Mouse (Mus musculus): ENCODE data around the gene Dnm3. TPM values are rescaled to one million over a fixed set of nuclear protein-coding genes. Genes with fewer than 3 reads are reported as not detected.

Gene Dnm3
- total and polyA plus RNA-seq, 3 experiments, result not detected

GRCm38 (mm10) chr1:162223258-162223940, 254.4 kb downstream of the Dnm3 start:
- Histone ChIP-seq H3K79me2 (ENCODE audit: control insufficient read depth, insufficient read depth, low read length, poor library complexity) (no peaks in the 10 kb centered on the region), H3K9ac (ENCODE audit: control insufficient read depth, low read depth, low read length, poor library complexity, severe bottlenecking) (no peak overlapping the region), H3K9me3 (replicated peaks; ENCODE audit: insufficient read depth, low read length) (no peaks in the 10 kb centered on the region), H3K36me3 (ENCODE audit: control insufficient read depth in 1 of 2, insufficient read depth in 2 of 2, low read length in 2 of 2) (no peaks in the 10 kb centered on the region), H3K4me1 (ENCODE audit: control insufficient read depth in 1 of 2, insufficient read depth in 2 of 2, low read length in 2 of 2) (no peaks in the 10 kb centered on the region), H3K4me3 (ENCODE audit: control insufficient read depth in 1 of 2, insufficient read depth in 1 of 2, low read depth in 2 of 2, low read length in 2 of 2) (no peak overlapping the region), H3K27me3 (ENCODE audit: control insufficient read depth in 1 of 2, insufficient read depth in 2 of 2, low read length in 2 of 2) (no peaks in the 10 kb centered on the region), H3K27ac (ENCODE audit: control insufficient read depth, low read depth, low read length) (no peak overlapping the region)
- TF ChIP-seq MAZ (IDR thresholded peaks at IDR 0.05; ENCODE audit: low read depth, low read length), result no peak
- TF ChIP-seq ELF1 (IDR thresholded peaks at IDR 0.05; ENCODE audit: low read depth, low read length), result no peak
- no peak for TF ChIP-seq CHD2 (IDR thresholded peaks at IDR 0.05; ENCODE audit: low read length)
- TF ChIP-seq MYB (IDR thresholded peaks at IDR 0.05; ENCODE audit: low read depth, low read length), result no peak
- no peak for DNase-seq (ENCODE audit: low read depth, low spot score)

- no peaks in the 10 kb centered on the region for H3K9me3 ChIP-seq (replicated peaks; ENCODE audit: insufficient read depth, low read length)
- TF ChIP-seq POLR2AphosphoS5 (IDR thresholded peaks at IDR 0.05; ENCODE audit: borderline replicate concordance, low read depth, low read length) (no peak), ZMIZ1 (IDR thresholded peaks at IDR 0.05; ENCODE audit: low read depth, low read length) (no peak)
- H3K27me3 ChIP-seq (ENCODE audit: control insufficient read depth in 1 of 2, insufficient read depth in 2 of 2, low read length in 2 of 2), result no peaks in the 10 kb centered on the region
- DNase-seq (ENCODE audit: low read depth, low spot score), result no peak
- H3K4me1 ChIP-seq (ENCODE audit: control insufficient read depth in 1 of 2, insufficient read depth in 2 of 2, low read length in 2 of 2), result no peaks in the 10 kb centered on the region
- no peaks in the 10 kb centered on the region for H3K36me3 ChIP-seq (ENCODE audit: control insufficient read depth in 1 of 2, insufficient read depth in 2 of 2, low read length in 2 of 2)
- H3K27ac ChIP-seq (ENCODE audit: control insufficient read depth, low read depth, low read length), result no peak overlapping the region
- H3K79me2 ChIP-seq (ENCODE audit: control insufficient read depth, insufficient read depth, low read length, poor library complexity), result no peaks in the 10 kb centered on the region
- H3K4me3 ChIP-seq (ENCODE audit: control insufficient read depth in 1 of 2, insufficient read depth in 1 of 2, low read depth in 2 of 2, low read length in 2 of 2), result no peak overlapping the region
- H3K9ac ChIP-seq (ENCODE audit: control insufficient read depth, low read depth, low read length, poor library complexity, severe bottlenecking), result no peak overlapping the region
Measured at GRCm38 (mm10) chr1:162222353-162222752, 255.5 kb downstream of the Dnm3 start.

- no peak overlapping the region for H3K27ac ChIP-seq (ENCODE audit: control insufficient read depth, low read depth, low read length)
- H3K9ac ChIP-seq (ENCODE audit: control insufficient read depth, low read depth, low read length, poor library complexity, severe bottlenecking), result no peak overlapping the region
- no peaks in the 10 kb centered on the region for H3K4me1 ChIP-seq (ENCODE audit: control insufficient read depth in 1 of 2, insufficient read depth in 2 of 2, low read length in 2 of 2)
- DNase-seq (ENCODE audit: low read depth, low spot score), result no peak
- TF ChIP-seq ETS1 (IDR thresholded peaks at IDR 0.05; ENCODE audit: low read depth, low read length) (no peak), ZC3H11A (IDR thresholded peaks at IDR 0.05; ENCODE audit: low read depth, low read length) (no peak), TCF12 (IDR thresholded peaks at IDR 0.05; ENCODE audit: low read depth, low read length) (no peak), POLR2AphosphoS5 (IDR thresholded peaks at IDR 0.05; ENCODE audit: borderline replicate concordance, low read depth, low read length) (no peak), CHD1 (IDR thresholded peaks at IDR 0.05; ENCODE audit: low read depth, low read length) (no peak), SIN3A (IDR thresholded peaks at IDR 0.05; ENCODE audit: low read length) (no peak), RCOR1 (IDR thresholded peaks at IDR 0.05; ENCODE audit: low read depth, low read length) (no peak), RAD21 (IDR thresholded peaks at IDR 0.05; ENCODE audit: low read depth, low read length) (no peak), CHD2 (IDR thresholded peaks at IDR 0.05; ENCODE audit: low read length) (no peak), POLR2AphosphoS2 (IDR thresholded peaks at IDR 0.05; ENCODE audit: low read length) (no peak), JUND (IDR thresholded peaks at IDR 0.05; ENCODE audit: low read depth, low read length) (no peak), MEF2A (IDR thresholded peaks at IDR 0.05; ENCODE audit: extremely low read depth, insufficient replicate concordance, low read depth, low read length, poor library complexity, severe bottlenecking) (no peak), ZKSCAN1 (IDR thresholded peaks at IDR 0.05; ENCODE audit: low read depth, low read length) (no peak), ELF1 (IDR thresholded peaks at IDR 0.05; ENCODE audit: low read depth, low read length) (no peak), MAFK (IDR thresholded peaks at IDR 0.05; ENCODE audit: borderline replicate concordance, low read depth, low read length) (no peak), BHLHE40 (IDR thresholded peaks at IDR 0.05; ENCODE audit: borderline replicate concordance, low read depth, low read length) (no peak), UBTF (IDR thresholded peaks at IDR 0.05; ENCODE audit: borderline replicate concordance, insufficient read depth, low read depth, low read length) (no peak), MAZ (IDR thresholded peaks at IDR 0.05; ENCODE audit: low read depth, low read length) (no peak)
- no peaks in the 10 kb centered on the region for H3K79me2 ChIP-seq (ENCODE audit: control insufficient read depth, insufficient read depth, low read length, poor library complexity)
- H3K4me3 ChIP-seq (ENCODE audit: control insufficient read depth in 1 of 2, insufficient read depth in 1 of 2, low read depth in 2 of 2, low read length in 2 of 2), result no peak overlapping the region
- H3K9me3 ChIP-seq (replicated peaks; ENCODE audit: insufficient read depth, low read length), result no peaks in the 10 kb centered on the region
- H3K27me3 ChIP-seq (ENCODE audit: control insufficient read depth in 1 of 2, insufficient read depth in 2 of 2, low read length in 2 of 2), result no peaks in the 10 kb centered on the region
- no peaks in the 10 kb centered on the region for H3K36me3 ChIP-seq (ENCODE audit: control insufficient read depth in 1 of 2, insufficient read depth in 2 of 2, low read length in 2 of 2)
Measured at GRCm38 (mm10) chr1:162221801-162222301, 256.0 kb downstream of the Dnm3 start.
